Mouse (Mus musculus): ENCODE measurements around the gene Brd2.
A peak's percentile ranks its signal among the peaks of the same experiment; 100 is the strongest.

Brd2 gene

DNA sequence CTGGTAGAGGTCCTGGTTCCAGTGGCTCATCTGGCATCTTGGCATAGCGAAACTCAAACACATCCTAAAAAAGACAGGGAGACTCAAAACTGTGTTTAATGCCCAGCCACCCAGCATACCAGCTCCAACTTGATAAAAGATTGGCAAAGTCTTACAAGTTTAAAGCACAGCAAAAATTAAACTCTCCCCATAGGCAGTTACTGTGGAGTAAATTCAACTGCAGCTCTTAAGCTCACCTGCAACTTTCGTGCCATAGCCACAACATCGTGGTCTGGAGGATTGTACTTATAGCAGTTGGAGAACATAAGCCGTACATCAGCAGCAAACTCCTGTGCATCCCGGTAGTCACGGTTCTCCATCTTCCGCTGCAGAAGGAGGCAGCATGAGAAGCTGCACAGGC lies 8.3 kb downstream of the Brd2 start:
- no peak for DNase-seq (ENCODE audit: low spot score)

DNA sequence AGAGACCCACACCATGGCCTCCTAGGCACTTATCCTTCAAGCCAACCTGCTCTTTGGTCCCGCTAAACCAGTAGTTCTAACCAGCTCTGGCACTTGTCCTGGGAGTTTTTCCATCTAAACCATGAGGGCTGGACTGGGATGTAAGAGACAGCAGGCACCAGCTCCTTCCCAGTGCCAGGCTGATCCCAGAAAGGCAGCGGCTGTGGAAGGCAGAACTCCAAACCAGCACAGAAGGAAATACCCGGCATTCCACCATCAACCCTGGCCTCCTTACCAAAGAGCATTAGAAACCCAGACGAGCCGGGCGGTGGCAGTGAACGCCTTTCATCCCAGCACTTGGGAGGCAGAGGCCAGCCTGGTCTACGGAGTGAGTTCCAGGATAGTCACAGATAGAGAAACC lies 12.1 kb downstream of the Brd2 start:
- peak; percentile 63 for DNase-seq (ENCODE audit: low spot score)

GRCm38 (mm10) chr17:34109806-34110195 lies 12.6 kb downstream of the Brd2 start:
- DNase-seq (ENCODE audit: low spot score), result no peak

GRCm38 (mm10) chr17:34109038-34109805 lies 13.2 kb downstream of the Brd2 start:
- no peak for DNase-seq (ENCODE audit: low spot score)

DNA sequence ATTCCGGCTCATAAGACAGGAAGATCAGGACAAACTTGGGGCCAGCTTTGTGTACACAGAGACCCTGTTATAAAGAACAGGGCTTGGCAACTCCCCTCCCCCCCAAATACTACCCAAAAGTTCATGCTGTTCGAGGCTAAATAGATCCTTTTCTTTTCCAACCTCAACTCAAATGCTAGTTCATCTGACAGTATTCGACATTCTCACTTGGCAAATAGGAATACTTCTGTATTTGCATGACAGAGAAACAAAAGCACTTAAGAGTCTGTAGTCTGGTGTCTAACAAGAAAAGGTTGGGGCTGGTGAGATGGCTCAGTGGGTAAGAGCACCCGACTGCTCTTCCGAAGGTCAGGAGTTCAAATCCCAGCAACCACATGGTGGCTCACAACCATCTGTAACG lies 14.0 kb downstream of the Brd2 start:
- DNase-seq (ENCODE audit: low spot score), result no peak

DNA sequence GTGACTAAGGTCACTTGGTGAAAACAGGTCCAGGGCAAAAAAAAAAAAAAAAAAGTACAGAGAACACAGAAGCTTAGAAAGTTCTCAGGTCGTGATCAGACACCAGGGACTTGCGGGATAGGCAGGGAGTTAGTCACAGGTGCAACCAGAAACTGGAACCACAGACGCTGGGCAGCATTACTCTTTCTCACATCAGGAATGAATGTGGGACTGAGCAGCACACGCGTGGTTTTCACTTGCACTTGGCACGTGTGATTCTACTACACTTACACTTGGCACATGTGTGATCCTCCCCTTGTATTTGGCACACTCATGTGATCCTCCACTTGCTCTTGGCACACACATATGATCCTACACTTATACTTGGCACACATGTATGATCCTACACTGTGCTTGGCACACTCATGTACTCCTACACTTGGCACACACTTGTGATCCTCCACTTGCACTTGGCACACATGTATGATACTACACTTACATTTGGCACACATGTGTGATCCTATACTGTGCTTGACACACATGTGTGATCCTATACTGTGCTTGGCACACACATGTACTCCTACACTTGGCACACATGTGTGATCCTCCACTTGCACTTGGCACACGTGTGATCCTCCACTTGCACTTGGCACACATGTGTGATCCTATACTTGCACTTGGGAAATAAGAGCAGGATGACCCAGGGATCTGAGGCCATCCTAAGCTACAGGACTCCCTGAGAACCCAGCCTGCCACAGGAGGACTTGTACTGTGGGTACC lies 15.1 kb downstream of the Brd2 start:
- no peak for DNase-seq (ENCODE audit: low spot score)

GRCm38 (mm10) chr17:34106555-34106954 lies 15.9 kb downstream of the Brd2 start:
- DNase-seq (ENCODE audit: low spot score), result no peak

- DNase-seq (ENCODE audit: low spot score), result no peak
Measured at GRCm38 (mm10) chr17:34104804-34105203, 17.6 kb downstream of the Brd2 start.

DNA sequence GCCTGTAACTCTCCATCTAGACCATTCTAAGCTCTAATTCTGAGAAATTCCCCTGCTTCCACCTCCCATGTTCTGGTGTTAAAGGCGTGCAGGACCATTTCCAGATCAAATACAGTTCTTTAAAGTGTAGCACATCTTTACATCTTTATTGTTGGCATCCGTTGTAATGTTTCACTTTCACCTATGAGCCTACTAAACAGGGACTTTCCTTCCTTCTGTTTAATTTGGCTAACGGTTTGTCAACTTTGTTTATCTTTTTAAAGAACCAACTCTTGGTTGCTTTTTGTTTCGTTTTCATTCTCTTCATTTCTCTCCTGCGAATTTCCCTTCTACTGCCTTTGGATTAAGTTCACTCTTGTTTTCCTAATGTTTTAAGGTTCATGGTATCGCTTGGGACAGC lies 19.6 kb downstream of the Brd2 start:
- peak; percentile 44 for DNase-seq (ENCODE audit: low spot score)

DNA sequence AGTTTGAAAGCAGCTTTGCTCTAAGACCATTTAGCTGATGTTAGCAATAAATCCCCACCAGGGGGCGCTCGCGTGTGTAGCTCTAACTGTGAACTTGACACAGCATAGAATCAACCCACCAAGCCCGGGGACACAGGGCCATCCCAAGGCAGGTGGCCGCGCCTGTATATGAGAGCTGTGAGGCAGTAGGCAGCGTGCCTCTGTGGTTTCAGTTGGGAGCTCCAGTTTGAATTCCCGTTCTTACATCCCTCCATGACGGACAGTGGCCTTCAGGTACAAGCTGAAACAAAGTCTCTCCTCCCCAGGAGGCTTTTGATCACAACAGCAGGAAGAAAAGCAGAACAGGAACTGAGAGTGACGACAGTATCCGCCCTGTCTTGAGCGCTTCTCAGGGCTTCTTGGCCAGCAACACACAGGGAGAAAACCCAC lies 20.8 kb downstream of the Brd2 start:
- peak; percentile 96 for DNase-seq (ENCODE audit: low spot score)

- DNase-seq (ENCODE audit: low spot score), result no peak
Measured at GRCm38 (mm10) chr17:34101185-34101584, 21.2 kb downstream of the Brd2 start.

GRCm38 (mm10) chr17:34099531-34099930 lies 22.9 kb downstream of the Brd2 start:
- DNase-seq (ENCODE audit: low spot score), result no peak

DNA sequence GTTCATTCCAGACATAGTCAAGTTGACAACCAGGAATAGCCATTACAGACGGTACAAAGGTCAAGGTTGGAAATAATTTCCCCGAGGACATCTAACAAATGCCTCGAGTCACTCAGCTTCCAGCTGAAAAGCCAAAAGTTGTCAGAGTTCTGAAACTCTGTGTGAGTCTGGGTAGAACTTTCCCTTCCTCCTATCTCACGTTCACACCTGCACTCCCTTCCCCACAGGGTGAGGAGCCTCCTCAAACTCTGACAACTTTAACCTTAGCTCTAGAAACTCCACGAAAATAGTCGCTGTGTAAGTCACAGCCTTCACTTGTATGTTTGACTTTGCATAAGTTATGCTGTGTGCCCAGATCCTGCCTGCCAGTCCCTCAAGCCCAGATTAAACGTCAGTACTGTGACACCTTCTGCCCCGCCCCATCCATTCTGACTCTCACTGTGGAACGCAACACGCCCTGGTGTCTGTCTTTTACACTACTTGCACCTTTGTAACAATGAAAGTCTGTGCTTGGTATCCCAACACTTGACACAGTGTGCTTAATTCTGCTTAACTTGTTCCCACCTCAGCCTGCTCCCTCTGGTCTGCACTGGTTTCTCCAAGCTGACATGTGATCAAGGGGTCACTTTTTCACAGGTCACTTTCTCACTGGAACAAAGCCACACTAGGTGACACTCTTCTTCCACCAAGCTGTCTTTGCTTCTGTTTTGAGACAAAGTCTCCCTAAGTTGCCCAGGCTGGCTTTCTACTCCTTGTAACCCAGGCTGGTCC lies 23.5 kb downstream of the Brd2 start:
- no peak for DNase-seq (ENCODE audit: low spot score)

- DNase-seq (ENCODE audit: low spot score), result no peak
Measured at GRCm38 (mm10) chr17:34097272-34097671, 25.2 kb downstream of the Brd2 start.

DNA sequence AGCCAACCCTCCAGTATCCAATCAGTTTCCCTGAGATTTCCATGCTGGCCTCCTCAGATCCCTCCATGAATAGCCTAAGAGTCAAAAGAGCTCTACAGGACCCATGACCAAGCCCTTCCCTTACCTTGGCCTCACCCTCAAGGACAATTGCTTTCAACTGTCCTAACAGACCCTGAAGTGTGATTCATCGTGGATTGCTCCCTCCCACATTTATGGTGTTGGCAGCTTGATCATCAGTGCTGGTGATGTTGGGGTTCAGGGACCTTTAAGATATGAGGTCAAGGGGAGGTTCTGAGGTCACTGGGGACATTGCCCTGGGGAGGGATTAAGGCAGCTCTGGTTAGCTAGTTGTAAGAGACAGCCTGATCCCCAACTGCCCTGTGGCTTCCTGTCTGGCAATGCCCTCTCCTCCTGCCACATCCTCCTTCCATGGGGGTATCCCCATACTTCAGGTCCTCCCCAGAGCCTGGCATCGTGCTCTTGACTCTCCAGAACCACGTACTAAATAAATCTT lies 25.9 kb downstream of the Brd2 start:
- no peak for DNase-seq (ENCODE audit: low spot score)

- DNase-seq (ENCODE audit: low spot score), result no peak
Measured at GRCm38 (mm10) chr17:34094283-34095035, 28.0 kb downstream of the Brd2 start.

DNA sequence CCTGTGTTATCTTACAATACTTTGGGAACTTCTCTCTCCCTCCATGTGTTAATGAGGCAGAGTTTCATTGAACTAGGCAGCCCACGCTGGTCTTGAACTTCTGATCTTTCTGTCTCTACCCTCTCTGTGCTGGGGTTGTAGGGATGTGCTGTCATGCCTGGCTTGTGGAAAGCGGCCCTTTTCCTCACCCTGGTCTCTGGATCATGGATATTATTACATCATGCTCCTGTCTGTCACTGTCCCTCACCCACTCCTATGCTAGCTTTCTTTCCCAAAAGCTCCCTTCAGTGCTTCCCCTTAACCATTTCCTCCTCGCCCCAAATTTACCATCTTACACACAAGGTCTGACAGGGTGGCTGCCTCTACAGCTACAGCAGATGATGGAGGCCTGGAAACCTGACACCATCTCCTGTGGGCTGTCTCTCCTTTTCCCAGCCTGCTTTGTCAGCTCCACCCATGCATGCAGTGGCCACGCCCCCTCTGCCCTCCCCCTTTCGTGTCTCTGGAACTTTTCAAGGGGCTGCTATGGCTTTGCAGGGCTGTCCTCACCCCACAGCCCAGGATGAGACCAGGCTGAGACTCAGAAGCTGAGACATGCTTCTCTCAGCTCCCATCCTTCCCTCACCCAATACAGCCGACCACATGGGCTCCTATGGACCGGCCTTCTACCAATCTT lies 29.1 kb downstream of the Brd2 start:
- DNase-seq (ENCODE audit: low spot score), result no peak

GRCm38 (mm10) chr17:34092197-34092875 lies 30.1 kb downstream of the Brd2 start, which contains the start of gene H2-Oa:
H2-Oa (plus strand) TSS chr17:34092340.
- no peak for DNase-seq (ENCODE audit: low spot score)

DNA sequence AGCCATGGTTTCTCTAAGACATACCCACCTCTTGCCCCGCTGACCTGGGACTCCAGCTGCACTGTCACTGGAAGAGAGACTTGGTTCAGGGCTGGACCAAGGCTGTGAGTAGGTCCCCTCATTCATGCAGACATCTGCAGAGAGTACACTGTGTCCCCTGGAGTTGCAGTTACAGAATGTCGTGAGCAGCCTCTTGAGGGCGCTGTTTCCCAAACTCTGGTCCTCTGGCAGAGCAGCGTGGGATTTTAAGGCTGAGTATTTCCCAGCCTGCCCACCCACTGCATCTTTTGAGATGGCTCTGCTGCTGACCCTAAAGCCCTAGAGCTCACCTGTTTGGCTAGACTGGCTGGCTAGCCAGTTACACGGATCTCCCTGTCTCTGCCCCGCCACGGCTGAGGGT lies 31.5 kb downstream of the Brd2 start:
- no peak for DNase-seq (ENCODE audit: low spot score)

DNA sequence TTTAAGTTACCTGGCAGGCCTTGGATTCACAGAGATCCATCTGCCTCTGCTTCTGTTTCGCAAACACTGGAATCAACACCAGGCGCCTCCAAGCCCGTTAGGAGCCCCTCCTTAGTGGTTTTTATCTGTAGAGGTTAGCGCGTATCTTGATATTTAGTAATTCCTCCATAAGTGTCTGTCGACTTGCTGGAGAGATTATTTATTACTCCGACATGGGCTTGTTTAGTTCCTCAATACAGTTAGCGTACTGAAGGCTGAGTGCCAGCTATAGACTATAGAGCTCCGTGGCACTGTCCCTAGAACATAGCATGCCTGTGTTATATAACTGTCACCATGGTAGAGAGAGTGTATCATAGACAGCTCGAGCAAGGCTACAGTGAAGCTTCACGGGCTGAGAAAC lies 34.3 kb downstream of the Brd2 start:
- DNase-seq (ENCODE audit: low spot score), result no peak

DNA sequence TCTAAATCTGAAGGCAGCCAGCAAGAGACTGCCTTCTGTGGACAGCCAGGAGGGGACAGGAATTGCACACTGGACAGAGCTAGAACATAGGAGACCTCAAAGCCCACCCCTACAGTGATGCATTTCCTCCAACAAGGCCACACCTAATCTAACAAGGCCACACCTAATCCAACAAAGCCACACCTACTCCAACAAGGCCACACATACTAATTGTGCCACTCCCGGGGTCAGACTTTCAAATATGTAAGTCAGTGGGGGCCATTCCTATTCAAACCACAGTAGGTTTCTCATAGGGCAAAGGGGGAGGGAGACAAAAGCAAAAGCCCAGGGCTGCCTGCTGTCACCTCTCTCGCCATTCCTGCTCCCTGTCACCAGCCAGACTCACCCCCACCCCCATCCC lies 35.0 kb downstream of the Brd2 start:
- DNase-seq (ENCODE audit: low spot score), result no peak
